Mouse (Mus musculus): ENCODE data around the gene Iqgap2. TPM values are rescaled to one million over a fixed set of nuclear protein-coding genes. Genes with fewer than 3 reads are reported as not detected.

Iqgap2 gene
- polyA plus RNA-seq, 1 experiment: 0.06 TPM

DNA sequence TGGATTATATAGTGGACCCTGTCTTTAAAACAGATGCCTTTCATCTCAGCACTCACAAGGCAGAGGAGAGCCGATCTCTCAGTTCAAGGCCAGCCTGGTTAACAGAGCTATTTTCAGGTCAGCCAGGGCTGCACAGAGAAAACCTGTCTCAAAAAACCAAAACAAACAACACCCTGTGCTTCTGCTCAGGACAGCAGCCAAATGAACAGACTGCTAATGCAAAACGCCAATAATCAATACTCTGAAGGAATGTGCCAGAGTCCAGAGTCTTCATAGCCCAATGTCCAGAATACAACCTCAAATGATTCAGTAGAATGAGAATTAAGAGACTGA lies 282.7 kb downstream of the Iqgap2 start:
- TF ChIP-seq MYOG (IDR thresholded peaks at IDR 0.05; ENCODE audit: control insufficient read depth, extremely low read depth, insufficient read length): no peak
- TF ChIP-seq FOSL1 (IDR thresholded peaks at IDR 0.05; ENCODE audit: insufficient read depth, low read length, poor library complexity, severe bottlenecking): no peak
- no peak for TF ChIP-seq CTCF (IDR thresholded peaks at IDR 0.05; ENCODE audit: control insufficient read depth, insufficient read depth, insufficient read length)
- no peak for TF ChIP-seq MAX (IDR thresholded peaks at IDR 0.05)
- TF ChIP-seq USF1 (IDR thresholded peaks at IDR 0.05; ENCODE audit: low read depth): no peak
- TF ChIP-seq MYOD1 (IDR thresholded peaks at IDR 0.05; ENCODE audit: control insufficient read depth, insufficient read length, low read depth): no peak
- no peak for TF ChIP-seq CEBPB (IDR thresholded peaks at IDR 0.05; ENCODE audit: low read depth)
- Histone ChIP-seq H3ac (ENCODE audit: control insufficient read depth, insufficient read length, low read depth) (no peak overlapping the region), H3K27me3 (ENCODE audit: control insufficient read depth, insufficient read depth, insufficient read length) (no peaks in the 10 kb centered on the region), H3K79me3 (ENCODE audit: low read depth) (peaks cover 93% of the 10 kb centered on the region), H3K36me3 (ENCODE audit: control insufficient read depth, insufficient read depth) (peaks cover 58% of the 10 kb centered on the region), H3K4me3 (ENCODE audit: insufficient read depth, poor library complexity, severe bottlenecking) (no peak overlapping the region), H3K79me2 (ENCODE audit: control insufficient read depth, insufficient read depth) (peaks cover 100% of the 10 kb centered on the region)

DNA sequence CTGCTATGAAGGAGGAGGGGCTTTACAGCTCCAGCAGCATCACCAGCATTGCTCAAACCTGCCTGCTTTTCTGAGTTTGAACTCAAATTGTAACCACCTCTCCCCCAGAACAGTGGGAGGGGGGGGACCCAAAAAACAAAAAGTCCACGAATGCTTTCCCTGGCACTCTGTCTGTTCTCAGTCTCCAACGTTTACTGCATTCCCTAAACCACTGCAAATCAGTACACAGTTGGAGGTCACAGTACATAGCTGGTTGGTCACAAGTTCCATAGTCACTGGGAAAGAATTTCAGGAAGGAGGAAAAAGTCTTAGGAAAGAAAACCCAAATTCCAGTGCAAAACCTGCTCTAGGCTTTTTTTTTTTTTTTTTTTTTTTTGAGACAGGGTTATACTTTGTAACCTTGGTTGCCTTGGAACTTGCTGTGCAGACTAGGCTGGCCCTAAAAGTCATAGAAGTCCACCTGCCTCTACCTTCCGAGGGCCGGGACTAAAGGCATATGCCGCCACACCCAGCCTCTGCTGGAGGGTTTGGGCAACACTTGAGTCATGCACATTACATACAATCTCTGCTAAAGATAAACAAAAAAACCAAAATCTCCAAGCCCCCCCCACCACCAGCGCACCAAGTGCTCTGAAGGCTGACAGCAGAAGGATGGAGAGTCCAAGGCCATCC lies 283.2 kb downstream of the Iqgap2 start:
- H3K79me2 ChIP-seq (ENCODE audit: control insufficient read depth, insufficient read depth): peaks cover 100% of the 10 kb centered on the region
- no peaks in the 10 kb centered on the region for H3K27me3 ChIP-seq (ENCODE audit: control insufficient read depth, insufficient read depth, insufficient read length)
- TF ChIP-seq CTCF (IDR thresholded peaks at IDR 0.05; ENCODE audit: control insufficient read depth, insufficient read depth, insufficient read length) (no peak), MYOG (IDR thresholded peaks at IDR 0.05; ENCODE audit: control insufficient read depth, extremely low read depth, insufficient read length) (no peak)
- peaks cover 93% of the 10 kb centered on the region for H3K79me3 ChIP-seq (ENCODE audit: low read depth)
- peaks cover 60% of the 10 kb centered on the region for H3K36me3 ChIP-seq (ENCODE audit: control insufficient read depth, insufficient read depth)
- H3ac ChIP-seq (ENCODE audit: control insufficient read depth, insufficient read length, low read depth): no peak overlapping the region
- no peak overlapping the region for H3K4me3 ChIP-seq (ENCODE audit: insufficient read depth, poor library complexity, severe bottlenecking)

DNA sequence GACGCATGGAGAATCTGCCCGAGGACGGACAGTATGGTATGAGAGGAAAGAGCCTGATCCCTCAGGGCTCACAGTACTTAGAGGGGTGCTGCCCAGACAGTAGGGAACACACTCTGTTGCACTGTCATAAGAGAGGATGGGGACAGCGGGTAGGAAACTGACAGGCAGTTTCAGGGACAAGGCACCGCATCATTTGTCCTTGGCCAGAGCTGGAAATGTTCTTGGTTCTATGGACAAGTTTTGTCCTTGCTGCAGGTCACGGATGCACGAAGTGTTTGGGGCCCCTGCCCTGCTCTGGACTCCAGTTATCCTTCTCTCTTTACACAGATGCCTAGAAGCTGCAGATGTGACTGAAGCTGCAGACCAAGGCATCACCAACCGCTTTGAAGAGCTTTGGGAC lies 284.7 kb downstream of the Iqgap2 start:
- H3ac ChIP-seq (ENCODE audit: control insufficient read depth, insufficient read length, low read depth): no peak overlapping the region
- peaks cover 60% of the 10 kb centered on the region for H3K36me3 ChIP-seq (ENCODE audit: control insufficient read depth, insufficient read depth)
- TF ChIP-seq CTCF (IDR thresholded peaks at IDR 0.05; ENCODE audit: control insufficient read depth, insufficient read depth, insufficient read length): no peak
- no peak for TF ChIP-seq MYOG (IDR thresholded peaks at IDR 0.05; ENCODE audit: control insufficient read depth, extremely low read depth, insufficient read length)
- TF ChIP-seq FOSL1 (IDR thresholded peaks at IDR 0.05; ENCODE audit: insufficient read depth, low read length, poor library complexity, severe bottlenecking): no peak
- no peak for TF ChIP-seq USF1 (IDR thresholded peaks at IDR 0.05; ENCODE audit: low read depth)
- TF ChIP-seq MYOD1 (IDR thresholded peaks at IDR 0.05; ENCODE audit: control insufficient read depth, insufficient read length, low read depth): no peak
- TF ChIP-seq CEBPB (IDR thresholded peaks at IDR 0.05; ENCODE audit: low read depth): no peak
- TF ChIP-seq MAX (IDR thresholded peaks at IDR 0.05): no peak
- no peaks in the 10 kb centered on the region for H3K27me3 ChIP-seq (ENCODE audit: control insufficient read depth, insufficient read depth, insufficient read length)
- peaks cover 96% of the 10 kb centered on the region for H3K79me2 ChIP-seq (ENCODE audit: control insufficient read depth, insufficient read depth)
- H3K79me3 ChIP-seq (ENCODE audit: low read depth): peaks cover 81% of the 10 kb centered on the region
- H3K4me3 ChIP-seq (ENCODE audit: insufficient read depth, poor library complexity, severe bottlenecking): no peak overlapping the region

- Histone ChIP-seq H3K4me3 (ENCODE audit: insufficient read depth, poor library complexity, severe bottlenecking) (no peak overlapping the region), H3ac (ENCODE audit: control insufficient read depth, insufficient read length, low read depth) (no peak overlapping the region), H3K79me3 (ENCODE audit: low read depth) (peaks cover 58% of the 10 kb centered on the region), H3K27me3 (ENCODE audit: control insufficient read depth, insufficient read depth, insufficient read length) (no peaks in the 10 kb centered on the region), H3K79me2 (ENCODE audit: control insufficient read depth, insufficient read depth) (peaks cover 69% of the 10 kb centered on the region), H3K36me3 (ENCODE audit: control insufficient read depth, insufficient read depth) (peaks cover 66% of the 10 kb centered on the region)
- TF ChIP-seq FOSL1 (IDR thresholded peaks at IDR 0.05; ENCODE audit: insufficient read depth, low read length, poor library complexity, severe bottlenecking) (no peak), MAX (IDR thresholded peaks at IDR 0.05) (no peak), USF1 (IDR thresholded peaks at IDR 0.05; ENCODE audit: low read depth) (no peak), MYOG (IDR thresholded peaks at IDR 0.05; ENCODE audit: control insufficient read depth, extremely low read depth, insufficient read length) (no peak), CTCF (IDR thresholded peaks at IDR 0.05; ENCODE audit: control insufficient read depth, insufficient read depth, insufficient read length) (no peak), CEBPB (IDR thresholded peaks at IDR 0.05; ENCODE audit: low read depth) (no peak), MYOD1 (IDR thresholded peaks at IDR 0.05; ENCODE audit: control insufficient read depth, insufficient read length, low read depth) (no peak)
Measured at GRCm38 (mm10) chr13:95604288-95604687, 287.4 kb downstream of the Iqgap2 start.

DNA sequence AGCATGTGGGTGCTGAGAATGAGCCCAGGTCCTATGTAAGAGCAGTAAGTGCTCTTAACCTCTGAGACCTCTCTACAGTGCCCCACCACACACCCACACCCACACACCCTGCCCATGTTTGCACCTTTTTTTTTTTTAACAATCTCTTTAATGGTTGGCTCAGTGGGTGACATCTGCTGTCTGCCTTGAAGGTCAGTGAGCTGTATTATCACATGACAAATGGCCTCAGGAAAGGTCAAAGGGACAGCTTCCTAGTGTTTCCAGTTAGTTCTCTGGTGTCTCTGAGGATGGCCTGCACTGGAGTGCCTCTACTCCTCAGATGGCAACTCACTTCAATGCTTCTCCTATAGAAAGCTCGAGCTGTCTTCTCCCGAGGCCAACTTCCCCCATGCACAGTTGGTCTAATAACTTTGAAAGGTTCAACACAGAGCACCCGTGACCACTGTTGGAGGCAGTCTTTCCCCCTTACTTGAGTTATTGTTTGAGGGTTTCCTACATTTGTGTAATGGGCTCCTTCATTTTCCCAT lies 291.8 kb downstream of the Iqgap2 start:
- H3K79me2 ChIP-seq (ENCODE audit: control insufficient read depth, insufficient read depth): peaks cover 25% of the 10 kb centered on the region
- no peaks in the 10 kb centered on the region for H3K27me3 ChIP-seq (ENCODE audit: control insufficient read depth, insufficient read depth, insufficient read length)
- no peak for TF ChIP-seq MAX (IDR thresholded peaks at IDR 0.05)
- no peak for TF ChIP-seq MYOD1 (IDR thresholded peaks at IDR 0.05; ENCODE audit: control insufficient read depth, insufficient read length, low read depth)
- no peak for TF ChIP-seq FOSL1 (IDR thresholded peaks at IDR 0.05; ENCODE audit: insufficient read depth, low read length, poor library complexity, severe bottlenecking)
- no peak for TF ChIP-seq USF1 (IDR thresholded peaks at IDR 0.05; ENCODE audit: low read depth)
- TF ChIP-seq CTCF (IDR thresholded peaks at IDR 0.05; ENCODE audit: control insufficient read depth, insufficient read depth, insufficient read length): no peak
- TF ChIP-seq MYOG (IDR thresholded peaks at IDR 0.05; ENCODE audit: control insufficient read depth, extremely low read depth, insufficient read length): no peak
- TF ChIP-seq CEBPB (IDR thresholded peaks at IDR 0.05; ENCODE audit: low read depth): no peak
- H3K4me3 ChIP-seq (ENCODE audit: insufficient read depth, poor library complexity, severe bottlenecking): no peak overlapping the region
- H3K36me3 ChIP-seq (ENCODE audit: control insufficient read depth, insufficient read depth): peaks cover 42% of the 10 kb centered on the region
- peaks cover 16% of the 10 kb centered on the region for H3K79me3 ChIP-seq (ENCODE audit: low read depth)
- no peak overlapping the region for H3ac ChIP-seq (ENCODE audit: control insufficient read depth, insufficient read length, low read depth)

All from C2C12 (cell line).